Mouse (Mus musculus) gastrocnemius, adult 2 months (tissue): ENCODE results near the gene Mrpl48. TPM values are rescaled to one million over a fixed set of nuclear protein-coding genes. Genes with fewer than 3 reads are reported as not detected.
"Not testable (repeated sequence)": the region's sequence is repeated elsewhere in the genome, so short reads cannot be mapped to it uniquely, and the experiment has no call there.

Experiments
- DNase-seq: peaks from one replicate; pipeline ENCODE4 v3.0.0; 2022
- H3K27ac ChIP-seq: fragments of 200-600 bp; 2 replicates; pipeline ENCODE4 v1.8.1; 2022; ENCODE audit warnings: mild to moderate bottlenecking
- H3K4me3 ChIP-seq: fragments of 200-600 bp; 2 replicates; pipeline ENCODE4 v1.8.1; 2022; ENCODE audit warnings: mild to moderate bottlenecking, moderate library complexity
- CTCF ChIP-seq: fragments of 200-600 bp; IDR thresholded peaks from 2 replicates; pipeline ENCODE4 v1.8.1; 2022; ENCODE audit warnings: antibody characterized with exemption, mild to moderate bottlenecking, moderate library complexity
- intact Hi-C: fragments of 180-260 bp; cut with DNase I; formaldehyde crosslinking; loops from one replicate; pipeline ENCODE4 v1.15.1; 2025
- total RNA-seq, 2 experiments: library from RNA; stranded (reverse); gene quantifications; 2 replicates each; pipeline ENCODE4 v1.2.3; 2021

The Mrpl48 gene
- total RNA-seq, 2 experiments from 2014 or later, result 55.0 to 60.2 TPM

GRCm38 (mm10) chr7:100572704-100573103 is 35.4 kb downstream of the Mrpl48 start:
- H3K4me3 ChIP-seq, result no peak overlapping the region
- no peak for TF ChIP-seq CTCF
- DNase-seq, result peak; percentile 44
- peak overlapping the region; percentile 65 for H3K27ac ChIP-seq
- intact Hi-C loops, result no loop called here

- no peak for TF ChIP-seq CTCF
- Histone ChIP-seq H3K27ac (peak overlapping the region; percentile 65), H3K4me3 (no peak overlapping the region)
- no peak for DNase-seq
- intact Hi-C loops, result no loop called here
These were observed 36.0 kb downstream of the Mrpl48 start for GRCm38 (mm10) chr7:100572061-100572460.

- TF ChIP-seq CTCF, result no peak
- no peak overlapping the region for H3K27ac ChIP-seq
- no peak for DNase-seq
- H3K4me3 ChIP-seq, result no peak overlapping the region
- intact Hi-C loops, result no loop called here
These were observed 37.0 kb downstream of the Mrpl48 start for GRCm38 (mm10) chr7:100570930-100571715.

GRCm38 (mm10) chr7:100569907-100570306 is 38.2 kb downstream of the Mrpl48 start:
- TF ChIP-seq CTCF, result no peak
- intact Hi-C loops, result no loop called here
- H3K27ac ChIP-seq, result no peak overlapping the region
- no peak for DNase-seq
- H3K4me3 ChIP-seq, result no peak overlapping the region

- DNase-seq, H3K27ac ChIP-seq, H3K4me3 ChIP-seq, intact Hi-C loops: not testable (repeated sequence)
- peak; percentile 13; the same call in 1 of the 2 replicates for TF ChIP-seq CTCF
These were observed 40.9 kb downstream of the Mrpl48 start for GRCm38 (mm10) chr7:100567238-100567637.

GRCm38 (mm10) chr7:100561861-100562587 is 46.1 kb downstream of the Mrpl48 start:
- Histone ChIP-seq H3K27ac (peak overlapping the region; percentile 86), H3K4me3 (no peak overlapping the region)
- DNase-seq, result peak; percentile 61
- intact Hi-C loops, result no loop called here
- TF ChIP-seq CTCF, result no peak

GRCm38 (mm10) chr7:100559331-100559730 is 48.8 kb downstream of the Mrpl48 start:
- no peak for DNase-seq
- no peak overlapping the region for H3K4me3 ChIP-seq
- TF ChIP-seq CTCF, result no peak
- H3K27ac ChIP-seq, result no peak overlapping the region
- intact Hi-C loops, result no loop called here

- TF ChIP-seq CTCF, result no peak
- H3K4me3 ChIP-seq, result no peak overlapping the region
These were observed 50.9 kb downstream of the Mrpl48 start for GRCm38 (mm10) chr7:100557241-100557640.

GRCm38 (mm10) chr7:100555431-100555951 is 52.6 kb downstream of the Mrpl48 start:
- peak overlapping the region; percentile 68 for H3K27ac ChIP-seq
- intact Hi-C loops, result no loop called here
- peak; percentile 25 for DNase-seq
- TF ChIP-seq CTCF, result no peak
- peak overlapping the region; percentile 34 for H3K4me3 ChIP-seq

More at GRCm38 (mm10) chr7:100557241-100557640, 50.9 kb downstream of the Mrpl48 start:
- intact Hi-C loops, result no loop called here
- DNase-seq, result no peak
- peak overlapping the region; percentile 24; the same call in 1 of the 2 replicates for H3K27ac ChIP-seq

GRCm38 (mm10) chr7:100554939-100555338 is 53.2 kb downstream of the Mrpl48 start:
- intact Hi-C loops, result no loop called here
- Histone ChIP-seq H3K27ac (peak overlapping the region; percentile 68), H3K4me3 (no peak overlapping the region)
- no peak for TF ChIP-seq CTCF
- DNase-seq, result no peak

- DNase-seq, result peak; percentile 36
- peak; percentile 59 for TF ChIP-seq CTCF
- intact Hi-C loops, result no loop called here
- no peak overlapping the region for H3K4me3 ChIP-seq
- peak overlapping the region; percentile 48 for H3K27ac ChIP-seq
These were observed 57.6 kb downstream of the Mrpl48 start for GRCm38 (mm10) chr7:100550338-100551007.

- no peak for DNase-seq
- no peak for TF ChIP-seq CTCF
- Histone ChIP-seq H3K4me3 (no peak overlapping the region), H3K27ac (peak overlapping the region; percentile 48; the same call in 1 of the 2 replicates)
- intact Hi-C loops, result no loop called here
These were observed 58.3 kb downstream of the Mrpl48 start for GRCm38 (mm10) chr7:100549796-100550195.
